Mouse (Mus musculus): ENCODE data around the gene Faim2. TPM values are rescaled to one million over a fixed set of nuclear protein-coding genes. Genes with fewer than 3 reads are reported as not detected.
A peak's percentile ranks its signal among the peaks of the same experiment; 100 is the strongest.

The Faim2 gene
- polyA plus RNA-seq, 1 experiment from 2014 or later: 0.91 TPM

DNA sequence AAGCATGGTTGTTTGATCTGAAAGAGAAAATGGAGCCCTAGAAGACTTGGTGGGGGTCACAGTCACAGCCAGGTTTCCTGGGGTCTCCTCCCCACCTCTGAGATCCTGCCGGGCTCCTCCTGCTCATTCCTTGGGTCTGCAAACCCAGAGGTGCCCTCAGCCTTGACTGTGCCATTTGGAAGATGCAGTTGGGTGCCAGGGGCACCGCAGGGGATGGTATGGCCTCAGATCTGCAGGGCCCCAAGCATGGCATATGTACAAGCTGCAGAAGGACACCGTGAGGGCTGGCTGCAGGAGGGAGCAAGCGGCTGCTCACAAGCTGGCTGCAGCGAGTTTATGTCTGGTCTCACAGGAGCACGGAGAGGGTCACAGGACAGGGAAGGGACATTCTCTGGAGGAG is 28.2 kb downstream of the Faim2 start:
- ATAC-seq: no peak
- no peak overlapping the region for H3K4me3 ChIP-seq (ENCODE audit: low read length)
- H3K4me2 ChIP-seq (ENCODE audit: low read depth, low read length): no peak overlapping the region
- H3K36me3 ChIP-seq (ENCODE audit: control insufficient read depth, insufficient read depth, low read length): no peaks in the 10 kb centered on the region
- no peak overlapping the region for H3K9ac ChIP-seq (ENCODE audit: low read depth, low read length)
- H3K9me3 ChIP-seq (ENCODE audit: control insufficient read depth, low read length): no peaks in the 10 kb centered on the region
- 49% methylated on average over 6 of the region's 6 CpGs for WGBS
- H3K27ac ChIP-seq (ENCODE audit: low read length): no peak overlapping the region
- H3K4me1 ChIP-seq (ENCODE audit: control insufficient read depth, insufficient read depth, low read length): peaks cover 26% of the 10 kb centered on the region
- H3K27me3 ChIP-seq (replicated peaks; ENCODE audit: control insufficient read depth, insufficient read depth, low read length): no peaks in the 10 kb centered on the region

DNA sequence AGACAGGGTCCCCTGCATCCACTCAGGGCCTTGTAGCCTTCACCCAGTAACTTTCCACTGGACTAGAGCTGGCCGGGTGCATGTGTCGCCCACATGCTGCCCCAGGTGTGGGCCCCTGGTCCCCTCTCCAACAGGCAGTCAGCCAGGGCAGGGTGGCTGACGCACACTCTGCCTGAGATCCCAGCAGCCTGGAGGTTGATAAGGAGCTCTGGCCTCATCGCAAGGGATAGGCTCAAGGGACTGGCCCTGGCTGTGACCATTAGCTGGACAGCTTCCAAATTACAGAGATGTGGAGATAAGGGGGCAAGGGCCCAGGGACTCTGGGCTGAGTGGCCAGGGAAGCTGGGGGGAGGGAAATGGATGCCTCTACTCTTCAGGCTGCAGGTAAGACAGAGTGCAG is 29.2 kb downstream of the Faim2 start:
- WGBS: 38% methylated on average over 4 of the region's 4 CpGs
- no peak overlapping the region for H3K27ac ChIP-seq (ENCODE audit: low read length)
- no peaks in the 10 kb centered on the region for H3K9me3 ChIP-seq (ENCODE audit: control insufficient read depth, low read length)
- H3K36me3 ChIP-seq (ENCODE audit: control insufficient read depth, insufficient read depth, low read length): no peaks in the 10 kb centered on the region
- ATAC-seq: peak; percentile 62
- H3K9ac ChIP-seq (ENCODE audit: low read depth, low read length): no peak overlapping the region
- peaks cover 26% of the 10 kb centered on the region for H3K4me1 ChIP-seq (ENCODE audit: control insufficient read depth, insufficient read depth, low read length)
- H3K4me3 ChIP-seq (ENCODE audit: low read length): no peak overlapping the region
- H3K27me3 ChIP-seq (replicated peaks; ENCODE audit: control insufficient read depth, insufficient read depth, low read length): no peaks in the 10 kb centered on the region
- H3K4me2 ChIP-seq (ENCODE audit: low read depth, low read length): no peak overlapping the region

DNA sequence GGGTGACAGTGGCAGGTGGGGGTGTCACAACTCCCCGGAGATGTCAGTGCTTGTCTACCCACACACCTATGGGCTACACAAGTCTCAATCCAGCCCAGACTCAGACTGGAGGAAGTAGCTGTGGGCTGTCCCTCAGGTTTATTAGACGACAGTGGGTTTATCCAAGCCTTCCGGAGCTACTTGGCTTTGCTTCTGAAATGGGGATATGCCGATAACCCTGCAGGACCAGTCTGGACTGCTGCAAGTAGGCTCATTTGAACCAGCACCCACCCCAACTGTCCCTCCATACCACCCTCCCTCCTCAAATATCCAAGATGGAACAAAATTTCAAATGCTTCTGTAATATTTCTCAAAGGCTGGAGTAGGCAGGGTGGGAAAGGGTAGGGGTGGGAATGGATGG is 29.6 kb downstream of the Faim2 start:
- 77% methylated on average over 4 of the region's 4 CpGs for WGBS
- Histone ChIP-seq H3K4me1 (ENCODE audit: control insufficient read depth, insufficient read depth, low read length) (peaks cover 26% of the 10 kb centered on the region), H3K36me3 (ENCODE audit: control insufficient read depth, insufficient read depth, low read length) (no peaks in the 10 kb centered on the region), H3K27ac (ENCODE audit: low read length) (no peak overlapping the region), H3K9ac (ENCODE audit: low read depth, low read length) (no peak overlapping the region), H3K9me3 (ENCODE audit: control insufficient read depth, low read length) (no peaks in the 10 kb centered on the region), H3K4me2 (ENCODE audit: low read depth, low read length) (no peak overlapping the region), H3K27me3 (replicated peaks; ENCODE audit: control insufficient read depth, insufficient read depth, low read length) (no peaks in the 10 kb centered on the region), H3K4me3 (ENCODE audit: low read length) (no peak overlapping the region)
- no peak for ATAC-seq

DNA sequence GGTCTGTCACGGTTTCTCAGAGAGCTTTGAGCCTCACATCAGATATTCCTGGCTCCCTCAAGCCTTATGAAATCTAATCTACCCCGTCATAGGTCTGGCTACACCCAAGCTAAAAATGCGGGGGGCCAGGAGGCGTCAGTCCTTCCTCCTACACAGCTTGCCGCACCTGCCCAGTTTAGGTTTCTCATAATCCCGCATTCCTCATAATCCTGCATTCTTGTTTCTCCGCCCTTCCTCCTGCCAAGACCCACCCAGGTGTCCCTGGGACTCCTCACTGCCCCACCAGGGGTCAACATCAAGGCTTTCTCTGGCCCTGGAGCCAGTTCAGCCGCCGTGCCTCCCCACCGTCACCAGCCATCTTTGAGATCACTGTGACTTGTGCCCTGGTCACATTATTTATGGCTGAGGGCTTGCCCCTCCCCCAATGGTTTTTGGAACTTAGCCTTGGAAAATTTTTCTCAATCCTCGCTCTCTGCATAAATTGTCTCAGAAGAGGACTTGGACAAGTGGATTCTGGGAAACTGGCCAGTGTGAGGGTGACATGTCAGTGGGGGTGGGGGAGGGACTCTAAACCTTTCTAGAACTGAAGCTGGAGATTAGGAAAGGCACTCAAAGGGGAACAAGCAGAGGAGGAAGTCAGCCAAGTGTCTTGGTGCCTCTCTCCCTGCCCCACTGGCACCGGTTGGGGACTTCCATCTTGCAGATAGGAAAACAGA is 30.3 kb downstream of the Faim2 start:
- H3K4me1 ChIP-seq (ENCODE audit: control insufficient read depth, insufficient read depth, low read length): peaks cover 26% of the 10 kb centered on the region
- ATAC-seq: no peak
- H3K4me3 ChIP-seq (ENCODE audit: low read length): no peak overlapping the region
- 43% methylated on average over 12 of the region's 12 CpGs for WGBS
- no peaks in the 10 kb centered on the region for H3K9me3 ChIP-seq (ENCODE audit: control insufficient read depth, low read length)
- no peaks in the 10 kb centered on the region for H3K36me3 ChIP-seq (ENCODE audit: control insufficient read depth, insufficient read depth, low read length)
- no peak overlapping the region for H3K9ac ChIP-seq (ENCODE audit: low read depth, low read length)
- H3K27ac ChIP-seq (ENCODE audit: low read length): no peak overlapping the region
- no peak overlapping the region for H3K4me2 ChIP-seq (ENCODE audit: low read depth, low read length)
- H3K27me3 ChIP-seq (replicated peaks; ENCODE audit: control insufficient read depth, insufficient read depth, low read length): no peaks in the 10 kb centered on the region

DNA sequence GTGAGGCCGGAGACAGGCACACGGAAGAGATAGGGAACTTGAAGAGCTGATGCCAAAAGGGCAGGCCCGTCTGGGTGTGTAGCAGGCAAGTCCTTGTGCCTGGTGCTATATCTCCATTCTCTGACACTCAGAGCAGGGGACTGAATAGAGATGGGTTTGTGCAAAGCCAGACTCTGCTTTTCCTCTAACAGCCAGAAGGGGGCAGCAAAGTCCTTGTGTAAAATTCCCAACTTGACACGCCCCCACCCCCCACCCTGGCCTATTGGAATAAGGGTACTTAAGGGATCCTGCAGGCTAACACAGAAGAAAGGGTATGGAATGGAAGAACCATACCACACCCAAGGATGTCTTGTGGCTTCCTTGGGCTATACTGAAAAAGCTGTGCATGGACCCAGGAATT is 30.9 kb downstream of the Faim2 start:
- ATAC-seq: peak; percentile 27; the same call in 1 of the 2 replicates

DNA sequence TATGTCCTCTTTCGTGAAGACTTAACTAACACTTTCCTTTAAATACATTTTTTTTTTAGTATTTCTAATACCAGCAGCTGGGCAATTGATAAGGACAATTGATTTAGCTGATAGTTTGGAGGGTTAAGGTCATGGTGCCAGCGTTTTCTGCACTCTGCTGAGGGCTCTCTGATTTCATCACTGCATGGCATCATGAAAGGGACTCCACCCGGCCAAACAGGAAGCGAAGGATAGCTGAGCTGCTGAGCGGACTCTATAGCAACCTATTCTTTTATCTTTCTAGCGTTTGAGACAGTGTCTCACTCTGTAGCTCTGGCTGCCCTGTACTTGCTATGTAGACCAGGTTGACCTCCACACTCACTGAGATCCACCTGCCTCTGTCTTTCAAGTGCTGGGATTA is 43.2 kb downstream of the Faim2 start:
- H3K4me3 ChIP-seq (ENCODE audit: low read length): no peak overlapping the region
- no peak overlapping the region for H3K4me2 ChIP-seq (ENCODE audit: low read depth, low read length)
- WGBS: 68% methylated on average over 6 of the region's 6 CpGs

More for the DNA sequence above, 30.9 kb downstream of the Faim2 start:
- H3K9ac ChIP-seq (ENCODE audit: low read depth, low read length): no peak overlapping the region
- no peak overlapping the region for H3K27ac ChIP-seq (ENCODE audit: low read length)
- H3K36me3 ChIP-seq (ENCODE audit: control insufficient read depth, insufficient read depth, low read length): no peaks in the 10 kb centered on the region
- no peaks in the 10 kb centered on the region for H3K9me3 ChIP-seq (ENCODE audit: control insufficient read depth, low read length)
- no peak overlapping the region for H3K4me3 ChIP-seq (ENCODE audit: low read length)
- WGBS: 12% methylated on average over 4 of the region's 4 CpGs
- no peak overlapping the region for H3K4me2 ChIP-seq (ENCODE audit: low read depth, low read length)
- H3K4me1 ChIP-seq (ENCODE audit: control insufficient read depth, insufficient read depth, low read length): peaks cover 19% of the 10 kb centered on the region
- H3K27me3 ChIP-seq (replicated peaks; ENCODE audit: control insufficient read depth, insufficient read depth, low read length): no peaks in the 10 kb centered on the region

DNA sequence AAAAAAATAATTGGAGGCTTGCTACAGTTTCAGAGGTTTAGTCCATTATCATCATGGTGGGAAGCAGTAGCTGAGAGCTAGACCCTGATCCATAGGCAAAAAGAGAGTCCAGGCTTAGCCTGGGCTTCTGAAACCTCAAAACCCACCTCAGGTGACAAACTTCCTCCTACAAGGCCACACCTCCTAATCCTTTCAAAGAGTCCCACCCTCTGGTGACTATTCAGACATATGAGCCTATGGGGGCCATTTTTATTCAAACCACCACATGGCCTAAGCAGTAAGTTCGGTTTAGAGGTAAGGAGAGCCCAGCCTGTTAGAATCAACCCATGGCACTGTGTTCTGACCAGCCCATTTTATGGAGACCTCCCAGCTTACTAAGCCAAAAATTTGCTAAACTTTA is 52.2 kb downstream of the Faim2 start:
- Histone ChIP-seq H3K4me1 (ENCODE audit: control insufficient read depth, insufficient read depth, low read length) (peaks cover 9% of the 10 kb centered on the region), H3K27me3 (replicated peaks; ENCODE audit: control insufficient read depth, insufficient read depth, low read length) (no peaks in the 10 kb centered on the region), H3K4me2 (ENCODE audit: low read depth, low read length) (no peak overlapping the region), H3K4me3 (ENCODE audit: low read length) (no peak overlapping the region), H3K9me3 (ENCODE audit: control insufficient read depth, low read length) (no peaks in the 10 kb centered on the region), H3K9ac (ENCODE audit: low read depth, low read length) (no peak overlapping the region), H3K36me3 (ENCODE audit: control insufficient read depth, insufficient read depth, low read length) (no peaks in the 10 kb centered on the region), H3K27ac (ENCODE audit: low read length) (no peak overlapping the region)
- 83% methylated on average over 1 of the region's 1 CpGs for WGBS
- ATAC-seq: no peak

More for the DNA sequence above, 43.2 kb downstream of the Faim2 start:
- no peak overlapping the region for H3K27ac ChIP-seq (ENCODE audit: low read length)
- ATAC-seq: no peak
- H3K27me3 ChIP-seq (replicated peaks; ENCODE audit: control insufficient read depth, insufficient read depth, low read length): no peaks in the 10 kb centered on the region
- H3K36me3 ChIP-seq (ENCODE audit: control insufficient read depth, insufficient read depth, low read length): no peaks in the 10 kb centered on the region
- H3K9ac ChIP-seq (ENCODE audit: low read depth, low read length): no peak overlapping the region
- H3K9me3 ChIP-seq (ENCODE audit: control insufficient read depth, low read length): no peaks in the 10 kb centered on the region
- no peaks in the 10 kb centered on the region for H3K4me1 ChIP-seq (ENCODE audit: control insufficient read depth, insufficient read depth, low read length)

DNA sequence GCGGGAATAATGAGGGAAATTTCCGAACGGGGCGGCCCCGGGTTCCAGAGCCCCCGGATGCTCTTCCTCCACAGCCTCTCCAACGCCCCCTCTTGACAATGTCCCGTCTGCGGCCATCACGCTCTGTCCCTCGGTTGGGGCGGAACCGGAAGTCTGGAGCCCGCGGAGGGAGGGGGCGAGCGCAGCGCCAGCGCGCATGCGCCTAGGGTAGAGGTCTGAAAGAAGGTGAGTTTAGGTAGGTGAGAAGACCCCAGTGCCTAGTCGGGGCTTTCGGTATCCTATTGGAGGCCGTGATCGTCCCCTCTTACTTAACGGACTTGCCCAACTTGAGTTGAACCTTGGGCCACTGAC is 53.4 kb downstream of the Faim2 start, which contains the start of gene Bcdin3d:
Bcdin3d (minus strand) TSS at position 155 of the 351 bp plus-strand sequence.
- Histone ChIP-seq H3K27me3 (replicated peaks; ENCODE audit: control insufficient read depth, insufficient read depth, low read length) (no peaks in the 10 kb centered on the region), H3K4me1 (ENCODE audit: control insufficient read depth, insufficient read depth, low read length) (peaks cover 12% of the 10 kb centered on the region), H3K27ac (ENCODE audit: low read length) (peak within 1 kb of the TSS; percentile 95), H3K36me3 (ENCODE audit: control insufficient read depth, insufficient read depth, low read length) (no peaks in the 10 kb centered on the region), H3K4me3 (ENCODE audit: low read length) (peak within 1 kb of the TSS; percentile 93), H3K9ac (ENCODE audit: low read depth, low read length) (peak within 1 kb of the TSS; percentile 92), H3K4me2 (ENCODE audit: low read depth, low read length) (peak within 1 kb of the TSS; percentile 79), H3K9me3 (ENCODE audit: control insufficient read depth, low read length) (no peaks in the 10 kb centered on the region)
- WGBS: under 1% methylated on average over 26 of the region's 26 CpGs
- peak; percentile 89 for ATAC-seq

DNA sequence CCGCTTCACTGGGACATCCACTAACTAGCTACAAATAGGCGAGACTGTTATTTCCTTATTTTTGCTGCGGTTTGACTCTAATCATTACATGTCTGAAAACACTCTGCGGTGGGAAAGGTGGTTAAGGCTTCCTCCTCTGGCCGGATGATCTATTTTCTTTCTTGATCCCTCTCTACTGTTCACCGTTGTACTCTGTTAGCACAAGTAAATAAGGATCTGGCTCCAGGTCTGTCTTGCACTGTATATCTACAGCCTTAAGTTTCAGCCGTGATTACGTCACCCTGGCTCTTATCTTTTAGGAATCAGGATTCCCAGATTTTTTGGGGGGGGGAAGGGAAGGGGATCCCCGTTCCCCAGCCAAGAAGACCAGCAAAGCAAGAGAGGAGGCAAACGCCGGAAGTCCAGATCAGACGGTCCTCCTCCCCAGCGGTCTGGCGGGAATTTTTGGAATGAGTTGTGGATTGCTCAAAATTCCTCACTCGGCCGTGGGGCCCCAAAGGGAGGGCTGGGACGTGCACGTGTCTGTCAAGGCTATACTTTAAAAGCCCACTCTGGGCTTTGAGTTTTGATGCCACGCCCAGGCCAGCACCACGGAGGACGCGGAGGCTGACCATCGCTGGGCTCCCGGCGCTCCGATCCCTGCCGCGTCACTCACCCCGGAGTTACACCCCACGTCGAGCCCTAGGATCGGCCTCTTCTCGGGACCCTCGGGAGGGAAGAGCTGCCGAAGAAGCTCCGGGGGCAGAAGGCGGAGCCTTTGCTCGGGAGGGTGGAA is 54.0 kb downstream of the Faim2 start:
- peak overlapping the region; percentile 93 for H3K4me3 ChIP-seq (ENCODE audit: low read length)
- no peaks in the 10 kb centered on the region for H3K27me3 ChIP-seq (replicated peaks; ENCODE audit: control insufficient read depth, insufficient read depth, low read length)
- 3% methylated on average over 37 of the region's 38 CpGs for WGBS
- H3K27ac ChIP-seq (ENCODE audit: low read length): peak overlapping the region; percentile 95
- no peaks in the 10 kb centered on the region for H3K36me3 ChIP-seq (ENCODE audit: control insufficient read depth, insufficient read depth, low read length)
- peak; percentile 79 for ATAC-seq
- peak overlapping the region; percentile 92 for H3K9ac ChIP-seq (ENCODE audit: low read depth, low read length)
- no peaks in the 10 kb centered on the region for H3K9me3 ChIP-seq (ENCODE audit: control insufficient read depth, low read length)
- peak overlapping the region; percentile 79 for H3K4me2 ChIP-seq (ENCODE audit: low read depth, low read length)
- H3K4me1 ChIP-seq (ENCODE audit: control insufficient read depth, insufficient read depth, low read length): peaks cover 12% of the 10 kb centered on the region

Data from intestine, embryonic 16.5 days (tissue).